Mouse (Mus musculus): Measurements from ENCODE around the gene Ptpn13.

Ptpn13 gene

GRCm38 (mm10) chr5:103423305-103423926 is 1.6 kb upstream of the Ptpn13 start:
- DNase-seq, result peak; percentile 37 to 57

GRCm38 (mm10) chr5:103423927-103424315 is 1.1 kb upstream of the Ptpn13 start:
- DNase-seq, result peak in 1 of 2 experiments; percentile 25

GRCm38 (mm10) chr5:103425363-103426031 is 505 bp downstream of the Ptpn13 start:
- peak; percentile 83 to 84 for DNase-seq

- DNase-seq, result peak; percentile 38 to 54
Measured at GRCm38 (mm10) chr5:103426250-103426649, 1.3 kb downstream of the Ptpn13 start.

- peak; percentile 44 to 60 for DNase-seq
Measured at GRCm38 (mm10) chr5:103430986-103431385, 6.0 kb downstream of the Ptpn13 start.

GRCm38 (mm10) chr5:103431479-103431878 is 6.5 kb downstream of the Ptpn13 start:
- DNase-seq, result no peak

- no peak for DNase-seq
Measured at GRCm38 (mm10) chr5:103436039-103436944, 11.3 kb downstream of the Ptpn13 start.

GRCm38 (mm10) chr5:103437714-103438113 is 12.7 kb downstream of the Ptpn13 start:
- DNase-seq, result no peak

- no peak for DNase-seq
Measured at GRCm38 (mm10) chr5:103439171-103439570, 14.2 kb downstream of the Ptpn13 start.

GRCm38 (mm10) chr5:103440418-103441276 is 15.7 kb downstream of the Ptpn13 start:
- no peak for DNase-seq

- no peak for DNase-seq
Measured at GRCm38 (mm10) chr5:103441706-103442105, 16.7 kb downstream of the Ptpn13 start.

- no peak for DNase-seq
Measured at GRCm38 (mm10) chr5:103442269-103442688, 17.3 kb downstream of the Ptpn13 start.

GRCm38 (mm10) chr5:103442921-103443320 is 17.9 kb downstream of the Ptpn13 start:
- DNase-seq, result no peak

GRCm38 (mm10) chr5:103445383-103445782 is 20.4 kb downstream of the Ptpn13 start:
- DNase-seq, result no peak

- DNase-seq, result no peak
Measured at GRCm38 (mm10) chr5:103447806-103448416, 22.9 kb downstream of the Ptpn13 start.

- no peak for DNase-seq
Measured at GRCm38 (mm10) chr5:103448470-103448869, 23.5 kb downstream of the Ptpn13 start.

GRCm38 (mm10) chr5:103450663-103451062 is 25.7 kb downstream of the Ptpn13 start:
- DNase-seq, result no peak

- DNase-seq, result no peak
Measured at GRCm38 (mm10) chr5:103453361-103454140, 28.6 kb downstream of the Ptpn13 start.

GRCm38 (mm10) chr5:103456794-103457193 is 31.8 kb downstream of the Ptpn13 start:
- peak in 1 of 2 experiments; percentile 18 for DNase-seq

GRCm38 (mm10) chr5:103458411-103458810 is 33.4 kb downstream of the Ptpn13 start:
- no peak for DNase-seq
